Mouse (Mus musculus) forebrain, embryonic 14.5 days (tissue): ENCODE measurements around the gene Arg1. TPM values are rescaled to one million over a fixed set of nuclear protein-coding genes. Genes with fewer than 3 reads are reported as not detected.

Experiments
- ATAC-seq: fragments of 200-750 bp; cut with Nextera tagmentation; 2 replicates; pipeline ENCODE4 v1.8.0; 2017; ENCODE audit warnings: mild to moderate bottlenecking, moderate library complexity
- DNase-seq: peaks from one replicate; pipeline ENCODE4 v3.0.0-alpha.2; 2015; ENCODE audit warnings: low spot score
- H3K27ac ChIP-seq: fragments of 300-500 bp; sonication (generic); 2 replicates; pipeline ENCODE4 v1.5.1; 2014; ENCODE audit warnings: low read depth, mild to moderate bottlenecking, control low read depth, low read length, moderate library complexity
- H3K27me3 ChIP-seq: fragments of 300-500 bp; sonication (generic); replicated peaks from 2 replicates; pipeline ENCODE4 v1.6.1; 2014; ENCODE audit warnings: low read length, control low read depth, mixed read lengths; ENCODE audit not compliant: control insufficient read depth, insufficient read depth
- H3K36me3 ChIP-seq: fragments of 300-500 bp; sonication (generic); 2 replicates; pipeline ENCODE4 v1.6.1; 2014; ENCODE audit warnings: low read length, control low read depth; ENCODE audit not compliant: control insufficient read depth, insufficient read depth
- H3K4me1 ChIP-seq: fragments of 300-500 bp; sonication (generic); 2 replicates; pipeline ENCODE4 v1.6.1; 2014; ENCODE audit warnings: antibody characterized with exemption, low read length, control low read depth; ENCODE audit not compliant: control insufficient read depth, insufficient read depth
- H3K4me2 ChIP-seq: fragments of 300-500 bp; sonication (generic); 2 replicates; pipeline ENCODE4 v1.6.1; 2014; ENCODE audit warnings: mild to moderate bottlenecking, control low read depth, low read length
- H3K4me3 ChIP-seq: fragments of 300-500 bp; sonication (generic); 2 replicates; pipeline ENCODE4 v1.5.1; 2014; ENCODE audit warnings: low read depth, low read length, control low read depth
- H3K9ac ChIP-seq: fragments of 300-500 bp; sonication (generic); 2 replicates; pipeline ENCODE4 v1.6.1; 2014; ENCODE audit warnings: mild to moderate bottlenecking, low read length, control low read depth, moderate library complexity
- H3K9me3 ChIP-seq: fragments of 300-500 bp; sonication (generic); replicated peaks from 2 replicates; pipeline ENCODE4 v1.6.1; 2016; ENCODE audit warnings: low read length, control low read depth, mixed read lengths; ENCODE audit not compliant: control insufficient read depth
- WGBS: fragments of 180-500 bp; shearing (Covaris S2); extraction: QIAGEN DNeasy Blood & Tissue Kit; methylation state at CpG from one replicate; pipeline ENCODE4 v1.1.7; 2014; 5-methylcytosine and 5-hydroxymethylcytosine counted together
- polyA plus RNA-seq: library from polyadenylated mRNA; unstranded; fragments of >200 nt; fragmentation: Nextera tagmentation; extraction: Ambion mirVana; gene quantifications from 2 replicates; pipeline ENCODE4 v1.2.1, GENCODE M21; 2014

Arg1 gene
- polyA plus RNA-seq, 1 experiment from 2014 or later: 1.0 TPM

GRCm38 (mm10) chr10:24958280-24959042 is 31.2 kb upstream of the Arg1 start:
- Histone ChIP-seq H3K4me3 (no peak overlapping the region), H3K9me3 (no peaks in the 10 kb centered on the region), H3K9ac (no peak overlapping the region), H3K27ac (no peak overlapping the region), H3K4me1 (peaks cover 8% of the 10 kb centered on the region; the same call in 1 of the 2 replicates), H3K27me3 (no peaks in the 10 kb centered on the region), H3K4me2 (no peak overlapping the region), H3K36me3 (no peaks in the 10 kb centered on the region)
- DNase-seq (no peak), ATAC-seq (no peak)
- 82% methylated on average over 15 of the region's 15 CpGs for WGBS

DNA sequence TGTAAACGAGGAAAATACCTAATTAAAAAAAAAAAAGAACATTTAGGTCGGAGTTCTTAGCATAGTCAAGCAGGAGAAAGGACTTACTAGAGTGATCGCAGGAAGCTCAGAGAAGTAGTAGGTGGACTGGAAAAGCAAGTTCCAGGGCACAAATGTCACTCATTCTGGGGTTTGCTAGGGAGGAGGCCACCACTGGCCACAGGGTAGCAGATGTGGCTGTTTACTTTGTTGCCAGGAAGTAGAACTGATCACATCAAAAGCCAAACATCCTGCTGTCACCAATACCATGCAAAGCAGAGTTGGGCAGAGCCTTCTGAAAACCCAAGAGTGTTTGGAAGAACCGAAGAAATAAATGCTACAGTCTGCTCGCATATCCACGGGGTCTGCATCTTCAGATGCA is 26.6 kb upstream of the Arg1 start:
- WGBS: 90% methylated on average over 6 of the region's 6 CpGs
- no peaks in the 10 kb centered on the region for H3K36me3 ChIP-seq
- H3K27ac ChIP-seq: no peak overlapping the region
- H3K4me3 ChIP-seq: no peak overlapping the region
- ATAC-seq (no peak), DNase-seq (no peak)
- no peaks in the 10 kb centered on the region for H3K9me3 ChIP-seq
- peaks cover under 1% of the 10 kb centered on the region; the same call in 1 of the 2 replicates for H3K4me1 ChIP-seq
- H3K9ac ChIP-seq: no peak overlapping the region
- no peak overlapping the region for H3K4me2 ChIP-seq
- no peaks in the 10 kb centered on the region for H3K27me3 ChIP-seq

DNA sequence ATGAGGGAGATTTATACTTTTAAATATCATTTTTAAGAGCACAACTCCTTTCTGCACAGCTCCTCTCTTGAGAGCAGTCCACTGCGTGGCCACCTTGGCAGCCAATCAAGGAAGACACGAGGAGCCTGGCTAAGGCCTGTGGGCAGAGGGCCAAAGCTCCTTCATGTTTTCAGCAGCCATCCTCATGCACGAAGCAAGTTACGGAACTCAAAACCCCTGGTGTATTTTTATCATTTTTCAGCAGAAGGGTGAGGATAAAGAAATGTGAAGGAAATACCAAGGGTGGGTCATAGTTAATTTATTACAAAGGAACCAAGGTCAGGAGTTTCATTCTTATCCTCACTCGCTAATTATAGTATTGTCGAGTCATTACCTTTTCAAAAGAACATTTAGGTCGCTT is 25.3 kb upstream of the Arg1 start:
- Histone ChIP-seq H3K27me3 (no peaks in the 10 kb centered on the region), H3K36me3 (no peaks in the 10 kb centered on the region), H3K9me3 (no peaks in the 10 kb centered on the region), H3K9ac (no peak overlapping the region), H3K27ac (no peak overlapping the region), H3K4me1 (no peaks in the 10 kb centered on the region), H3K4me2 (no peak overlapping the region), H3K4me3 (no peak overlapping the region)
- ATAC-seq (no peak), DNase-seq (no peak)
- WGBS: 78% methylated on average over 7 of the region's 7 CpGs

- ATAC-seq (no peak), DNase-seq (no peak)
- no peaks in the 10 kb centered on the region for H3K4me1 ChIP-seq
- no peak overlapping the region for H3K9ac ChIP-seq
- no peak overlapping the region for H3K4me2 ChIP-seq
- H3K9me3 ChIP-seq: no peaks in the 10 kb centered on the region
- H3K27me3 ChIP-seq: no peaks in the 10 kb centered on the region
- no peak overlapping the region for H3K4me3 ChIP-seq
- no peak overlapping the region for H3K27ac ChIP-seq
- no peaks in the 10 kb centered on the region for H3K36me3 ChIP-seq
- WGBS: 96% methylated on average over 8 of the region's 8 CpGs
Observed at GRCm38 (mm10) chr10:24951575-24951974, 24.3 kb upstream of the Arg1 start.

GRCm38 (mm10) chr10:24950223-24950622 is 22.9 kb upstream of the Arg1 start:
- H3K9ac ChIP-seq: no peak overlapping the region
- H3K9me3 ChIP-seq: no peaks in the 10 kb centered on the region
- ATAC-seq: no peak
- no peak for DNase-seq
- H3K27me3 ChIP-seq: no peaks in the 10 kb centered on the region
- no peaks in the 10 kb centered on the region for H3K36me3 ChIP-seq
- no peak overlapping the region for H3K4me3 ChIP-seq
- no peak overlapping the region for H3K4me2 ChIP-seq
- 85% methylated on average over 4 of the region's 4 CpGs for whole genome bisulfite sequencing
- H3K27ac ChIP-seq: no peak overlapping the region
- no peaks in the 10 kb centered on the region for H3K4me1 ChIP-seq

DNA sequence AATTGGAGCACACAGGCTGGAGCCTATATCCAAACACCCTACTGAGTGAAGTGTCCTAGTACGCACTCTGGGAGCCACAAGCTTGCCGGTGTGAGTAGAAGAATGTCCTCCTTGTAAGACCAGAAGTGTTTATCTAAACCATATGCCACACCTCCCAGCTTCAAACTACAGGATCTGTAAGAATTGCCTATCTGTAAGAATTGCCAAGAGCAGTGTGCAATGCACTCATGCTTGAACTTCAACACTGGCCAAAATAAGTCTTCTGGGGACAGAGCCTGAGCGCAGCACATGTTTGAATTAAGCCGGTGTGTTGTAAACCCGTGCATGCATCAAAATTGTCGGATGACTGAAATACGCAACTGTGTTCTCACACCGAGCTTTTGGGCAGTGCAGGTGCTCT is 21.0 kb upstream of the Arg1 start:
- no peak overlapping the region for H3K4me3 ChIP-seq
- no peaks in the 10 kb centered on the region for H3K4me1 ChIP-seq
- no peaks in the 10 kb centered on the region for H3K27me3 ChIP-seq
- H3K9me3 ChIP-seq: no peaks in the 10 kb centered on the region
- no peak overlapping the region for H3K27ac ChIP-seq
- DNase-seq (no peak), ATAC-seq (no peak)
- H3K4me2 ChIP-seq: no peak overlapping the region
- 93% methylated on average over 8 of the region's 8 CpGs for WGBS
- H3K9ac ChIP-seq: no peak overlapping the region
- H3K36me3 ChIP-seq: no peaks in the 10 kb centered on the region

DNA sequence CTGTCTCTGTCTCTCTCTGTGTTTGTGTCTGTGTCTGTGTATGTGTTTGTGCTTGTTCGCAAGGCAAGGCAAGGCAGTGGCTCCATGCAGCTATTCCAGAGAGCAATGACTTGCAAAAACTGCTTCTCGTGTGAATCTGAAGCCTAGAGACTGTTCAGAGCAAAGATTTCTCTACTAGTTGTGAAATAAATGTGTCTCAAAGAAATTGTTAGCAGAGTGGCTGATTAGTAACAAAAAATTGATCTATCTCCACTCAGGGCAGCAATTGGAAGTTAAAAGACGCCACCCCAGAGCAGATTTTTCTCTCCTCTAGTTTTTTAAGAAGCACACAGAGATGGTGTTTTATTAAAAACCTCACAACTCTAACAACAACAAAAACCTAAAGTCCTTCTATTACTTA is 20.6 kb upstream of the Arg1 start:
- H3K36me3 ChIP-seq: no peaks in the 10 kb centered on the region
- WGBS: 89% methylated on average over 3 of the region's 3 CpGs

GRCm38 (mm10) chr10:24930143-24930542 is 2.9 kb upstream of the Arg1 start:
- Histone ChIP-seq H3K27ac (no peak overlapping the region), H3K9ac (no peak overlapping the region), H3K4me3 (no peak overlapping the region), H3K4me2 (no peak overlapping the region), H3K27me3 (no peaks in the 10 kb centered on the region), H3K9me3 (no peaks in the 10 kb centered on the region), H3K4me1 (no peaks in the 10 kb centered on the region), H3K36me3 (no peaks in the 10 kb centered on the region)
- WGBS: 88% methylated on average over 6 of the region's 6 CpGs
- ATAC-seq (no peak), DNase-seq (no peak)

More for the DNA sequence above, 20.6 kb upstream of the Arg1 start:
- Histone ChIP-seq H3K9me3 (no peaks in the 10 kb centered on the region), H3K27ac (no peak overlapping the region), H3K4me3 (no peak overlapping the region), H3K4me1 (no peaks in the 10 kb centered on the region), H3K9ac (no peak overlapping the region), H3K4me2 (no peak overlapping the region), H3K27me3 (no peaks in the 10 kb centered on the region)
- ATAC-seq (no peak), DNase-seq (no peak)

DNA sequence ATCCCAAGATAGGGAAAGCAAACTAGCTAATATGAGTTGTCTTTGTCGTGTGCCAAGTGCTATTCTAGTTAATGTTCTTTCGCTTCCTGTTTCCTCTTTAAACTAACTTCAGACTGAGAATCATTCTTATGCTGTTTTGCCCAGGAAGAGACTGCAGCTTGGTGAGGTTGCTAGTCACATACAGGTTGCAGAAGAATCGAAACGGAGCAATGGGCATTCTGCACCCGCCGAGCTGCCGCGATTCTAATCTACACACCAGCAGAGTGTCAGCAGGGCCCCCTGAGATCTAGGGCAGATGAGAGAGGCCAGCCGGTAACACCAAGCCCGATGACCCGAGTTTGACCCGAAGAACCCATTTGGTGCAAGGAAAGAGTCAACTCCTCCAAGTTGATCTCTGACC is 788 bp upstream of the Arg1 start:
- Histone ChIP-seq H3K9me3 (no peaks in the 10 kb centered on the region), H3K27ac (no peak overlapping the region), H3K4me2 (no peak overlapping the region), H3K4me1 (no peaks in the 10 kb centered on the region), H3K9ac (no peak overlapping the region), H3K4me3 (no peak overlapping the region), H3K36me3 (no peaks in the 10 kb centered on the region), H3K27me3 (no peaks in the 10 kb centered on the region)
- 63% methylated on average over 12 of the region's 12 CpGs for WGBS
- no peak for DNase-seq
- no peak for ATAC-seq
